Mouse (Mus musculus) cerebellum, adult 2 months (tissue): Measurements from ENCODE around the gene 4933428G20Rik. TPM values are rescaled to one million over a fixed set of nuclear protein-coding genes. Genes with fewer than 3 reads are reported as not detected.

ENCODE experiments used
- DNase-seq, 2 experiments: peaks; one replicate each; pipeline ENCODE4 v3.0.0; 2021
- H3K27ac ChIP-seq: fragments of 200-500 bp; 2 replicates; pipeline ENCODE4 v1.5.1; 2012; ENCODE audit warnings: low read length, control low read depth, inconsistent platforms; ENCODE audit not compliant: insufficient read depth
- H3K27me3 ChIP-seq: fragments of 200-500 bp; 2 replicates; pipeline ENCODE4 v1.6.1; 2012; ENCODE audit warnings: inconsistent platforms, mild to moderate bottlenecking, low read length, moderate library complexity; ENCODE audit not compliant: control insufficient read depth, insufficient read depth
- H3K4me1 ChIP-seq: fragments of 200-500 bp; 2 replicates; pipeline ENCODE4 v1.6.1; 2011; ENCODE audit warnings: low read length; ENCODE audit not compliant: control insufficient read depth, insufficient read depth
- H3K4me3 ChIP-seq: fragments of 200-500 bp; replicated peaks from 2 replicates; pipeline ENCODE3; 2011; ENCODE audit warnings: mild to moderate bottlenecking, low read depth, low read length, control low read depth; ENCODE audit not compliant: insufficient read depth
- CTCF ChIP-seq: fragments of 200-500 bp; IDR thresholded peaks from 2 replicates; pipeline ENCODE4 v1.5.1; 2011; ENCODE audit warnings: low read depth, mild to moderate bottlenecking, control low read depth, low read length, moderate library complexity, borderline replicate concordance; ENCODE audit not compliant: insufficient read depth
- POLR2A ChIP-seq: fragments of 200-500 bp; IDR thresholded peaks from 2 replicates; pipeline ENCODE4 v1.6.1; 2011; ENCODE audit warnings: low read length, control low read depth, borderline replicate concordance; ENCODE audit not compliant: insufficient read depth
- WGBS: fragments of 180-500 bp; shearing (Covaris S2); methylation state at CpG from one replicate; pipeline ENCODE4 v1.1.7; 2018; 5-methylcytosine and 5-hydroxymethylcytosine counted together
- polyA plus RNA-seq: library from polyadenylated mRNA; depleted of rRNA; stranded (reverse); fragments of >200 nt; gene quantifications from 2 replicates; pipeline ENCODE4 v1.2.3, GENCODE M21; 2012

The 4933428G20Rik gene
- polyA plus RNA-seq, 1 experiment: not detected

DNA sequence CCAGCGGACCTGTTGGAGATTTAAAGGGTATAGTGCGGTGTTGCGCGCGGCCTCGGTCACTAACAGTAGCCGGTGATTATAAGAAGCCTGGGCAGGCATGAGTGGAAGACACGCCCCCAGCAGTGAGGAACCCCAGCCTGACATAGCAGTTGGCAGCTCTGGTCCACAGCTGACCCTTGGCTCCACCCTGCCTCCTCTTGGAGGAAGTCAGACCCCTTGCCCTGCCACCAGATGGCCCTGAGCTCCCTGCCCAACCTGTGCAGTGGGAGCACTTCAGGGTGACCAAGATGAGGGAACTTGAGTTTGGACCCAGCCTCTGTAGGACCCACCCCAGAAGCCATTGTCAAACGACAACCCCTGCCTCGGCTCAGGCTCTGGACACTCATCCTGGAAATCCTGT lies 8.5 kb downstream of the 4933428G20Rik start:
- DNase-seq: no peak
- Histone ChIP-seq H3K27me3 (no peaks in the 10 kb centered on the region), H3K27ac (no peak overlapping the region), H3K4me1 (no peaks in the 10 kb centered on the region), H3K4me3 (no peak overlapping the region)
- WGBS: 43% methylated on average over 10 of the region's 10 CpGs
- no peak for TF ChIP-seq POLR2A
- TF ChIP-seq CTCF: no peak

DNA sequence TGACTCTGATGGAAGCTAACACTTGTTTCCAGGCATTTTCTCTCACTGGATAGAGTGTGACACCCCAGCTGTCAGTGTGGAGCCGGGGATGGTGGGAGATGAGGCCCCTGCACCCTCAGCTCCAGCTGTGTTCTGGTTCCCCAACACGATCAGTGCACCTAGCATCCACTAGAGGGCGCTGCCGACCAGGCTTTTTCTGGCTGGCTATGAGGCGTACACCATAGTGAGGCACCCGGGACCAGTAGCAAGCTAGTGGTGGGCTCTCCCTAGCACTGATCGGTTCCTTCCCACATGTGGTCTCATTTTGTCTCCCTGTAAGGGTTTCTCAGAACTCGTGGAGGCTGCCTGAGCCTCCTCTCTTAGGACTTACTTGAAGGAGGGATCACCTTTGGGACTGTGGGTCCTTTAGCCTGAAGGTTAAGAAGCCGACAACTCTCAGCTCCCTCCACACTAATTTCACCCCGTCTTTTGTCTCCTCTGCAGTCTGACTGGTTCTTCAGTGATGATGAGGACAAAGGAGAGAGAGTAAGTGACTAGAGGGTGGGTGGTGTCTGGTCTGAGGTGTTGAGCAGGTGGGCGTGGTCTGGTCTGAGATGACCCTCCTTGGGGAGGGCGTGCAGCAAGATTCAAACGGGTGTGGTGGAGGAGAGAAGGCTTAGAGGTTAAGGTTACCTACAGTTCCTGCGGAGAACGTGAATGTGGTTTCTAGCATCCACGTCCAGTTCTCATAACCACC lies 10.4 kb downstream of the 4933428G20Rik start:
- WGBS: 34% methylated on average over 16 of the region's 16 CpGs
- Histone ChIP-seq H3K27ac (no peak overlapping the region), H3K4me3 (no peak overlapping the region), H3K4me1 (no peaks in the 10 kb centered on the region), H3K27me3 (no peaks in the 10 kb centered on the region)
- DNase-seq: peak; percentile 70 to 86
- TF ChIP-seq POLR2A (no peak), CTCF (peak; percentile 98)

DNA sequence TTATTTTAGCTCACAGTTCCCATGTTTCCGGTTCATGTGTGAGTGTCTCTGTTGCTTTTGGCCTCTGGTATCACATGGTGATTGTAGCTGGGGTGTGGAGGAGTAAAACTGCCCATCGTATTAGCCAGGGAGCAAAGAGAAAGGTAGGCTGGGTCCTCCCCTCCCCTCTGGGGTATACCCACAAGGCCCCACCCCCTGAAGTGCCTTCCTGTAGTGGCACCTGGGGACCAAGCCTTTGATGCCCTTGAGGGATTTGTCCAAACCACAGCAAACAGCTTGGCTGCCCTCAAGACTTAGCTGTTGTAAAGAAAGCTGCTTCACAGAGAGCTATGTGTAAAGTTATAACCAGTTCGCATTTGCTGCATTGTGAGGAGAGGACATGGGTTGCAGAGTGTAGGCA lies 12.5 kb downstream of the 4933428G20Rik start:
- no peak overlapping the region for H3K27ac ChIP-seq
- no peak for DNase-seq
- no peak for TF ChIP-seq CTCF
- no peak for TF ChIP-seq POLR2A
- 67% methylated on average over 3 of the region's 3 CpGs for WGBS
- no peaks in the 10 kb centered on the region for H3K4me1 ChIP-seq
- no peaks in the 10 kb centered on the region for H3K27me3 ChIP-seq
- no peak overlapping the region for H3K4me3 ChIP-seq

GRCm38 (mm10) chr11:97485661-97486060 lies 14.5 kb downstream of the 4933428G20Rik start:
- no peak overlapping the region for H3K27ac ChIP-seq
- 67% methylated on average over 8 of the region's 8 CpGs for WGBS
- TF ChIP-seq POLR2A (no peak), CTCF (no peak)
- no peak for DNase-seq
- H3K4me3 ChIP-seq: no peak overlapping the region
- H3K27me3 ChIP-seq: no peaks in the 10 kb centered on the region
- no peaks in the 10 kb centered on the region for H3K4me1 ChIP-seq

DNA sequence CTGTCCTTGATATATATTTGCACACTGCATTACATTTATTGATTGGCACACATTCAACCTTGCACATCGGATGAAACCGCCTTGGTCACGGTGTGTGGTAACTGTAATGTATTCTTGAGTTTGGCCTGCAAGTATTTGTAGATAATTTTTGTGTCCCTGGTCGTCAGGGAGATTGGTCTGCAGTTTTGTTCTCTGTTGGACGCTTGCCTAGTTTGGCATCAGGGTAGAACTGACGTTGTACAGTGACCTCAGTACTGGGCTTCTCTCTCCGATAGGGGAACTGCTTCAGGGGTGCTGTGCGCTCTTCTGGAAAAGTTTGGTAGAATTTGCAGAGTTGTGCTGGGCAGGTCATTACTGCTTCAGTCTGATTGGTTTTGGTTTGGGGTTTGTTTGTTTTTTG lies 20.3 kb downstream of the 4933428G20Rik start:
- TF ChIP-seq CTCF (no peak), POLR2A (no peak)
- Histone ChIP-seq H3K27ac (no peak overlapping the region), H3K27me3 (no peaks in the 10 kb centered on the region), H3K4me1 (peaks cover 34% of the 10 kb centered on the region), H3K4me3 (no peak overlapping the region)
- no peak for DNase-seq
- WGBS: 29% methylated on average over 8 of the region's 8 CpGs

GRCm38 (mm10) chr11:97479085-97479484 lies 21.1 kb downstream of the 4933428G20Rik start:
- Histone ChIP-seq H3K4me1 (peaks cover 34% of the 10 kb centered on the region), H3K4me3 (no peak overlapping the region), H3K27me3 (no peaks in the 10 kb centered on the region), H3K27ac (no peak overlapping the region)
- no peak for DNase-seq
- TF ChIP-seq POLR2A: no peak
- TF ChIP-seq CTCF: no peak
- 84% methylated on average over 10 of the region's 10 CpGs for WGBS

GRCm38 (mm10) chr11:97478345-97478744 lies 21.8 kb downstream of the 4933428G20Rik start:
- Histone ChIP-seq H3K4me3 (no peak overlapping the region), H3K27ac (peak overlapping the region; percentile 88), H3K27me3 (no peaks in the 10 kb centered on the region), H3K4me1 (peaks cover 34% of the 10 kb centered on the region)
- no peak for TF ChIP-seq POLR2A
- 83% methylated on average over 6 of the region's 6 CpGs for WGBS
- DNase-seq: no peak

DNA sequence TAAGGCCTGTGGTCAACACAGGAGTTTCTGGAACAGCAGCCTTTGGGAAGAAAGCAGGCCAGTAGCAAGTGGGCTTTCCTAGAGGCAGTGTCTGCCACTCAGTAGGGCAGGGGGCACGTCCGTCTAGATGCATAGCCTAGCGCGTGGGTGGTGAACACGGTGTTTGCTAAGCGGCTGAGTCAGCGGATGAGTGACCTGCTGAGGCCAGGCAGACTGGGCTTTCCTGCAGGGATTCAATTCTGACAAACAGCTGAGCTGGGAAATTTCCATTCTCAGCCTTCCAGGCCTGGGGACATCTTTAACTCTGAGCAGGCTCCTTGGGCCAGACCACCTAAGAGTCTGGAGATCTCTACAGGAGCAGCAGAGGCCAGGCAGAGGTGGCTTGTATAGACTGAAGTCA lies 22.7 kb downstream of the 4933428G20Rik start:
- H3K4me3 ChIP-seq: no peak overlapping the region
- peaks cover 34% of the 10 kb centered on the region for H3K4me1 ChIP-seq
- H3K27me3 ChIP-seq: no peaks in the 10 kb centered on the region
- no peak for TF ChIP-seq POLR2A
- no peak for TF ChIP-seq CTCF
- WGBS: 16% methylated on average over 7 of the region's 7 CpGs
- peak overlapping the region; percentile 88 for H3K27ac ChIP-seq
- DNase-seq: peak; percentile 79 to 86
